14 mouse cellular contexts compared by ENCODE assay signal in the genomic region with DNA sequence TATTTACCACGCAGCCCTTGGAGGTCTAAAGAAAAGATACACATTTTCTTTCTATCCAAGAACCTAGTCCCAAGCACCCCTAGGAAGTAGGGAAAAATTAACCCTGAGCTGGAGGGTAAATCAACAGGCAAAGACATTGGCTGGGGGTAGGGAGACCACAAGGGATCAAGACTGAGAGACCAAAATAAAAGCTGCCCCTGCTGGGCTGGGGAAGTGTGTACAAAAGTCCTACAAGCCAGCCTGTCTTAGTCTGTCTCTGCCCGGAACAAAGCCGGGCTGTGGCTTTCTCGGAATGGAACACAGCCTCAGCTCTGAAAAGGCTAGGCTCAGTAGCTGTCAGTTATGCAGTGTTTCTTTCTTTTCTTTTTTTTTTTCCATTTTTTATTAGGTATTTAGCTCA.
DNase-seq lines count a peak whose midpoint lies in the region; ATAC-seq and TF ChIP-seq lines count a peak whose summit lies in the region.
"Had no signal": no experiment of that assay in that cellular context is flagged by ENCODE, and none has a peak within 500 bp of the region (broad histone marks: within the 10 kb centered on the region; RNA-seq: fewer than 3 reads in every experiment).

No protein-coding gene starts in this region.

- H3K27me3 ChIP-seq in forebrain, embryonic 11.5 days (ENCODE audit: control insufficient read depth, insufficient read depth, low read length), result no peaks in the 10 kb centered on the region
- no peaks in the 10 kb centered on the region for H3K27me3 ChIP-seq in forebrain, postnatal 0 days (ENCODE audit: insufficient read depth, low read length)
- H3K27me3 ChIP-seq in forebrain, embryonic 15.5 days, result no peaks in the 10 kb centered on the region
- no peaks in the 10 kb centered on the region for H3K27me3 ChIP-seq in midbrain, embryonic 11.5 days (ENCODE audit: control insufficient read depth, insufficient read depth, low read length)
- no peaks in the 10 kb centered on the region for H3K27me3 ChIP-seq in kidney, adult 2 months (replicated peaks; ENCODE audit: control insufficient read depth, insufficient read depth, low read length)
- H3K27me3 ChIP-seq: embryonic facial prominence, embryonic 13.5 days had no signal

- no peak for DNase-seq in forebrain, embryonic 11.5 days (ENCODE audit: low spot score)
- DNase-seq in forebrain, postnatal 0 days, result no peak
- DNase-seq in R1 (ENCODE audit: low read depth, low spot score), result peak; percentile 11
- DNase-seq in midbrain, embryonic 11.5 days (ENCODE audit: low spot score, missing footprints), result peak; percentile 83
- no peak for DNase-seq in kidney, adult 8-10 months
- no peak for DNase-seq in left cerebral cortex, postnatal 10 days (ENCODE audit: extremely low spot score in 1 of 2, low spot score in 2 of 2)
- DNase-seq in kidney, adult 2 months, result no peak
- DNase-seq: B cell, adult 2 months; cerebellum, adult 8-10 months; heart, postnatal 14 days; kidney, adult 9 months had no signal

- H3K27ac ChIP-seq in forebrain, embryonic 11.5 days (ENCODE audit: low read depth, low read length), result peak overlapping the region; percentile 21; the same call in 1 of the 2 replicates
- no peak overlapping the region for H3K27ac ChIP-seq in forebrain, postnatal 0 days (ENCODE audit: low read depth, low read length)
- H3K27ac ChIP-seq in forebrain, embryonic 15.5 days (replicated peaks), result no peak overlapping the region
- H3K27ac ChIP-seq in midbrain, embryonic 11.5 days (ENCODE audit: low read depth, low read length), result peak overlapping the region; percentile 41; the same call in 1 of the 2 replicates
- no peak overlapping the region for H3K27ac ChIP-seq in kidney, adult 2 months (ENCODE audit: insufficient read depth, low read depth, low read length)
- H3K27ac ChIP-seq: embryonic facial prominence, embryonic 13.5 days; liver, embryonic 14.5 days had no signal

- intact Hi-C loops in left cerebral cortex, postnatal 10 days (cut with DNase I), result no loop called here

- peaks cover 3% of the 10 kb centered on the region; the same call in 1 of the 2 replicates for H3K4me1 ChIP-seq in forebrain, embryonic 11.5 days (replicated peaks; ENCODE audit: control insufficient read depth, insufficient read depth, low read length)
- no peaks in the 10 kb centered on the region for H3K4me1 ChIP-seq in forebrain, postnatal 0 days (ENCODE audit: insufficient read depth)
- peaks cover 8% of the 10 kb centered on the region for H3K4me1 ChIP-seq in forebrain, embryonic 15.5 days
- H3K4me1 ChIP-seq in midbrain, embryonic 11.5 days (ENCODE audit: control insufficient read depth, insufficient read depth, low read length), result peaks cover 11% of the 10 kb centered on the region
- H3K4me1 ChIP-seq in kidney, adult 2 months (ENCODE audit: control insufficient read depth, insufficient read depth, low read length), result no peaks in the 10 kb centered on the region

- H3K4me2 ChIP-seq in forebrain, embryonic 11.5 days (ENCODE audit: low read depth, low read length, severe bottlenecking), result no peak overlapping the region
- no peak overlapping the region for H3K4me2 ChIP-seq in forebrain, postnatal 0 days (ENCODE audit: low read depth)
- H3K4me2 ChIP-seq in forebrain, embryonic 15.5 days (replicated peaks), result no peak overlapping the region
- no peak overlapping the region for H3K4me2 ChIP-seq in midbrain, embryonic 11.5 days
- H3K4me2 ChIP-seq: embryonic facial prominence, embryonic 13.5 days had no signal

- no peak overlapping the region for H3K9ac ChIP-seq in forebrain, embryonic 11.5 days (ENCODE audit: low read length)
- H3K9ac ChIP-seq in forebrain, postnatal 0 days, result no peak overlapping the region
- H3K9ac ChIP-seq in forebrain, embryonic 15.5 days (replicated peaks), result no peak overlapping the region
- H3K9ac ChIP-seq in midbrain, embryonic 11.5 days (ENCODE audit: low read length), result no peak overlapping the region
- H3K9ac ChIP-seq: embryonic facial prominence, embryonic 13.5 days; liver, embryonic 14.5 days had no signal

- H3K36me3 ChIP-seq in forebrain, embryonic 11.5 days (ENCODE audit: control insufficient read depth, insufficient read depth, low read length), result no peaks in the 10 kb centered on the region
- peaks cover 3% of the 10 kb centered on the region; the same call in 1 of the 2 replicates for H3K36me3 ChIP-seq in forebrain, postnatal 0 days (ENCODE audit: insufficient read depth)
- no peaks in the 10 kb centered on the region for H3K36me3 ChIP-seq in forebrain, embryonic 15.5 days
- H3K36me3 ChIP-seq in midbrain, embryonic 11.5 days (ENCODE audit: control insufficient read depth, insufficient read depth, low read length), result no peaks in the 10 kb centered on the region
- H3K36me3 ChIP-seq in kidney, adult 2 months (ENCODE audit: control insufficient read depth, insufficient read depth, low read length), result no peaks in the 10 kb centered on the region
- H3K36me3 ChIP-seq: embryonic facial prominence, embryonic 13.5 days had no signal

- TF ChIP-seq CTCF in forebrain, postnatal 0 days (IDR thresholded peaks at IDR 0.05; ENCODE audit: low read depth), result no peak
- no peak for TF ChIP-seq CTCF in kidney, adult 2 months (conservative IDR thresholded peaks at IDR 0.05; ENCODE audit: insufficient read depth, insufficient read length, low read depth, low read length)

- H3K9me3 ChIP-seq in forebrain, embryonic 11.5 days (ENCODE audit: control insufficient read depth, low read length), result no peaks in the 10 kb centered on the region
- no peaks in the 10 kb centered on the region for H3K9me3 ChIP-seq in forebrain, postnatal 0 days (ENCODE audit: low read length)
- H3K9me3 ChIP-seq in forebrain, embryonic 15.5 days, result no peaks in the 10 kb centered on the region
- no peaks in the 10 kb centered on the region for H3K9me3 ChIP-seq in midbrain, embryonic 11.5 days (ENCODE audit: control insufficient read depth, low read length)

- H3K4me3 ChIP-seq in forebrain, embryonic 11.5 days (ENCODE audit: low read depth, low read length), result no peak overlapping the region
- H3K4me3 ChIP-seq in forebrain, postnatal 0 days (ENCODE audit: low read depth, low read length), result no peak overlapping the region
- H3K4me3 ChIP-seq in forebrain, embryonic 15.5 days, result no peak overlapping the region
- no peak overlapping the region for H3K4me3 ChIP-seq in midbrain, embryonic 11.5 days (ENCODE audit: low read depth, low read length)
- no peak overlapping the region for H3K4me3 ChIP-seq in kidney, adult 2 months (ENCODE audit: insufficient read depth, low read depth, low read length)
- H3K4me3 ChIP-seq: embryonic facial prominence, embryonic 13.5 days had no signal

- ATAC-seq in forebrain, embryonic 11.5 days (replicated peaks; ENCODE audit: low FRiP score), result peak; percentile 78
- ATAC-seq in forebrain, postnatal 0 days, result no peak
- ATAC-seq in forebrain, embryonic 15.5 days (replicated peaks), result peak; percentile 55; the same call in 1 of the 2 replicates
- peak; percentile 83 for ATAC-seq in midbrain, embryonic 11.5 days (ENCODE audit: low FRiP score)

- no peak for TF ChIP-seq POLR2A in kidney, adult 2 months (IDR thresholded peaks at IDR 0.05; ENCODE audit: low read depth, low read length)

- 10% methylated on average over 4 of the region's 4 CpGs for WGBS in forebrain, embryonic 11.5 days
- WGBS in forebrain, postnatal 0 days, result 25% methylated on average over 4 of the region's 4 CpGs
- 17% methylated on average over 4 of the region's 4 CpGs for WGBS in forebrain, embryonic 15.5 days
- WGBS in midbrain, embryonic 11.5 days, result 12% methylated on average over 4 of the region's 4 CpGs
- WGBS in kidney, adult 2 months, result 88% methylated on average over 4 of the region's 4 CpGs

Comparison
In these comparisons a context has a peak if more than half of its experiments do, and no peak if none do; other contexts are left out.
1. H3K27ac ChIP-seq: peak in forebrain, embryonic 11.5 days (single experiment) and midbrain, embryonic 11.5 days (single experiment); none in forebrain, postnatal 0 days (single experiment), forebrain, embryonic 15.5 days (single experiment) and kidney, adult 2 months (single experiment).
2. DNase-seq: peak in R1 (single experiment) and midbrain, embryonic 11.5 days (single experiment); none in forebrain, embryonic 11.5 days (single experiment), forebrain, postnatal 0 days (single experiment), kidney, adult 8-10 months (0 of 2), left cerebral cortex, postnatal 10 days (0 of 2) and kidney, adult 2 months (single experiment).